Comparison of ENCODE assay signal across 20 mouse cellular contexts in the genomic region with DNA sequence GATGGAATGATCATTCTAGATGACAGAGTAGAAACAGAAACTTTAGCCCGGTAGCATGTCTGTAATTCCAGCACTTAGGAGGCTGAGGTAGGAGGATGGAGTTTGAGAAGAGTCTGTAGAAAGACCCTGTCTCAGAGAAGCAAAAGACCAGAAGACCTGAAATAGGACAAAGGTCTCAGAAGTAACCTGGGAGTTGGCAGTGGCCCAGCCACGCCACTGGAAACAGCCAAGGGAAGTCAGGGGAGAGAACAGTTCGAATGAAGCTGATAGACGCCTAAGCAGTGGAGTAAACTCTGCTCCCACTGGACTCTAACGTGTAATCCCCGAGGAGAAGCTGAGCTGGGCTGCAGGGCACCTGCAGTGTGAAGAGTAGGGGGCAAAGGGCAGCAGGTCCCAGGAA. TPM values are rescaled to one million over a fixed set of nuclear protein-coding genes. Genes with fewer than 3 reads are reported as not detected.
DNase-seq lines count a peak whose midpoint lies in the region; ATAC-seq lines count a peak whose summit lies in the region.
"Had no signal": no experiment of that assay in that cellular context is flagged by ENCODE, and none has a peak within 500 bp of the region (broad histone marks: within the 10 kb centered on the region; RNA-seq: fewer than 3 reads in every experiment).

No protein-coding gene starts in this region.

- no peaks in the 10 kb centered on the region for H3K9me3 ChIP-seq in kidney, embryonic 14.5 days (ENCODE audit: control insufficient read depth, low read length)
- no peaks in the 10 kb centered on the region for H3K9me3 ChIP-seq in intestine, embryonic 16.5 days (ENCODE audit: control insufficient read depth, low read length)
- H3K9me3 ChIP-seq: embryonic facial prominence, embryonic 12.5 days; forebrain, embryonic 12.5 days; G1E; heart, embryonic 12.5 days; hindbrain, embryonic 15.5 days had no signal

- H3K4me1 ChIP-seq in kidney, embryonic 14.5 days (ENCODE audit: control insufficient read depth, insufficient read depth, low read length): no peaks in the 10 kb centered on the region
- H3K4me1 ChIP-seq in intestine, embryonic 16.5 days (ENCODE audit: control insufficient read depth, insufficient read depth, low read length): no peaks in the 10 kb centered on the region
- H3K4me1 ChIP-seq: embryonic facial prominence, embryonic 12.5 days; forebrain, embryonic 12.5 days; heart, embryonic 12.5 days had no signal

- ATAC-seq in kidney, embryonic 14.5 days (ENCODE audit: low FRiP score, low TSS enrichment): no peak
- ATAC-seq in intestine, embryonic 16.5 days: peak; percentile 38; the same call in 1 of the 2 replicates
- ATAC-seq: CD4-positive, CD25-positive, alpha-beta regulatory T cell, adult 4 months; forebrain, embryonic 16.5 days had no signal

- no peaks in the 10 kb centered on the region for H3K27me3 ChIP-seq in kidney, embryonic 14.5 days (ENCODE audit: control insufficient read depth, insufficient read depth, low read length)
- H3K27me3 ChIP-seq in intestine, embryonic 16.5 days (replicated peaks; ENCODE audit: control insufficient read depth, insufficient read depth, low read length): no peaks in the 10 kb centered on the region
- H3K27me3 ChIP-seq: embryonic facial prominence, embryonic 12.5 days; forebrain, embryonic 12.5 days; heart, embryonic 12.5 days; hindbrain, embryonic 15.5 days had no signal

- H3K4me3 ChIP-seq in kidney, embryonic 14.5 days (ENCODE audit: low read length): no peak overlapping the region
- no peak overlapping the region for H3K4me3 ChIP-seq in intestine, embryonic 16.5 days (ENCODE audit: low read length)
- H3K4me3 ChIP-seq: embryonic facial prominence, embryonic 12.5 days; forebrain, embryonic 12.5 days; heart, adult 2 months; heart, embryonic 12.5 days; hindbrain, embryonic 15.5 days had no signal

- H3K36me3 ChIP-seq in kidney, embryonic 14.5 days (ENCODE audit: control insufficient read depth, insufficient read depth, low read length): peaks cover 63% of the 10 kb centered on the region
- peaks cover 20% of the 10 kb centered on the region for H3K36me3 ChIP-seq in intestine, embryonic 16.5 days (ENCODE audit: control insufficient read depth, insufficient read depth, low read length)
- H3K36me3 ChIP-seq: G1E; hindbrain, embryonic 15.5 days had no signal

- WGBS in kidney, embryonic 14.5 days: 83% methylated on average over 6 of the region's 6 CpGs
- WGBS in intestine, embryonic 16.5 days: 73% methylated on average over 6 of the region's 6 CpGs

- H3K9ac ChIP-seq in kidney, embryonic 14.5 days (ENCODE audit: low read depth, low read length): no peak overlapping the region
- no peak overlapping the region for H3K9ac ChIP-seq in intestine, embryonic 16.5 days (ENCODE audit: low read depth, low read length)
- H3K9ac ChIP-seq: embryonic facial prominence, embryonic 12.5 days; forebrain, embryonic 12.5 days; heart, embryonic 12.5 days; hindbrain, embryonic 15.5 days had no signal

- no peak overlapping the region for H3K4me2 ChIP-seq in kidney, embryonic 14.5 days (replicated peaks; ENCODE audit: low read depth, low read length)
- H3K4me2 ChIP-seq in intestine, embryonic 16.5 days (ENCODE audit: low read depth, low read length): no peak overlapping the region
- H3K4me2 ChIP-seq: embryonic facial prominence, embryonic 12.5 days; forebrain, embryonic 12.5 days; heart, embryonic 12.5 days; hindbrain, embryonic 15.5 days had no signal

- no peak overlapping the region for H3K27ac ChIP-seq in kidney, embryonic 14.5 days (ENCODE audit: low read depth, low read length)
- H3K27ac ChIP-seq in intestine, embryonic 16.5 days (ENCODE audit: low read length): no peak overlapping the region
- H3K27ac ChIP-seq: embryonic facial prominence, embryonic 12.5 days; forebrain, embryonic 12.5 days; heart, adult 2 months; hindbrain, embryonic 15.5 days had no signal

- peak; percentile 16 for DNase-seq in kidney, adult 11 months
- no peak for DNase-seq in kidney, postnatal 10 days
- peak; percentile 29 to 61 for DNase-seq in kidney, postnatal 36 days
- DNase-seq in heart, adult 9 months (ENCODE audit: low spot score in 2 of 2): no peak
- DNase-seq in adrenal gland, adult 8-10 months: no peak
- DNase-seq: adrenal gland, postnatal 10 days; B cell, adult 2 months; cerebellum, adult 11-12 months; cerebellum, adult 9-10 months; gastrocnemius, postnatal 14 days; heart, adult 2 months had no signal

RNA-seq across cellular contexts. Expression of gene Lrp4, which starts 27.9 kb away (rescaled TPM):
- polyA plus RNA-seq in kidney, embryonic 14.5 days (2014; fragmentation: Nextera tagmentation; extraction: Ambion mirVana): 6.5 and 8.0 TPM in 2 replicates
- 8.2 and 8.3 TPM in 2 replicates for polyA plus RNA-seq in intestine, embryonic 16.5 days (2015; fragmentation: Nextera tagmentation; extraction: Ambion mirVana)
- 10 to 100 TPM in 2 of 4 experiments, 1 to 10 TPM in 2; 6.3 to 11.2 (median 9.5) TPM for total RNA-seq in adrenal gland, adult 8-10 months (2022)
- polyA plus RNA-seq: G1E had no signal

RNA-seq across cellular contexts. Expression of gene 1110051M20Rik, which starts 40.8 kb away (rescaled TPM):
- polyA plus RNA-seq in kidney, embryonic 14.5 days (2014; fragmentation: Nextera tagmentation; extraction: Ambion mirVana): 65.9 and 73.3 TPM in 2 replicates
- polyA plus RNA-seq in intestine, embryonic 16.5 days (2015; fragmentation: Nextera tagmentation; extraction: Ambion mirVana): 34.6 and 36.0 TPM in 2 replicates
- 10 to 100 TPM; 17.8 to 35.6 (median 28.3) TPM for total RNA-seq in adrenal gland, adult 8-10 months (2022)

RNA-seq across cellular contexts. Expression of gene Ckap5, which starts 41.3 kb away (rescaled TPM):
- 55.3 and 116 TPM in 2 replicates for polyA plus RNA-seq in kidney, embryonic 14.5 days (2014; fragmentation: Nextera tagmentation; extraction: Ambion mirVana)
- 40.0 and 48.2 TPM in 2 replicates for polyA plus RNA-seq in intestine, embryonic 16.5 days (2015; fragmentation: Nextera tagmentation; extraction: Ambion mirVana)
- total RNA-seq in adrenal gland, adult 8-10 months (2022): 10 to 100 TPM; 38.7 to 58.2 (median 51.2) TPM

Comparison
In these comparisons a context has a peak if more than half of its experiments do, and no peak if none do; other contexts are left out.
1. DNase-seq: peak in kidney, adult 11 months (single experiment) and kidney, postnatal 36 days (2 of 2); none in kidney, postnatal 10 days (single experiment), heart, adult 9 months (0 of 2) and adrenal gland, adult 8-10 months (single experiment).